ENCODE assay signal across 22 mouse cellular contexts in genomic region chr3:143678186-143678585, GRCm38 (mm10).
A peak's percentile ranks its signal among the peaks of the same experiment; 100 is the strongest.
DNase-seq lines count a peak whose midpoint lies in the region; TF ChIP-seq lines count a peak whose summit lies in the region.
"Had no signal": no experiment of that assay in that cellular context is flagged by ENCODE, and none has a peak within 500 bp of the region (broad histone marks: within the 10 kb centered on the region; RNA-seq: fewer than 3 reads in every experiment).

No protein-coding gene starts in this region.

- no peak overlapping the region for H3K4me3 ChIP-seq in myocyte
- H3K4me3 ChIP-seq: forebrain, embryonic 12.5 days; hindbrain, embryonic 13.5 days; neural tube, embryonic 15.5 days had no signal

- no peak overlapping the region for H3ac ChIP-seq in myocyte (ENCODE audit: control insufficient read depth, insufficient read length)

- H3K4me2 ChIP-seq in myocyte (ENCODE audit: low read depth), result no peak overlapping the region
- H3K4me2 ChIP-seq: forebrain, embryonic 12.5 days; hindbrain, embryonic 13.5 days; neural tube, embryonic 15.5 days had no signal

- H3K36me3 ChIP-seq in myocyte (ENCODE audit: control insufficient read depth, insufficient read depth), result no peaks in the 10 kb centered on the region
- H3K36me3 ChIP-seq: forebrain, embryonic 12.5 days; hindbrain, embryonic 13.5 days; neural tube, embryonic 15.5 days had no signal

- no peaks in the 10 kb centered on the region for H3K27me3 ChIP-seq in myocyte (ENCODE audit: control insufficient read depth, insufficient read depth, insufficient read length)
- H3K27me3 ChIP-seq: forebrain, embryonic 12.5 days; hindbrain, embryonic 13.5 days; neural tube, embryonic 15.5 days; Patski had no signal

- peak; percentile 6 for DNase-seq in gastrocnemius, postnatal 25 days
- no peak for DNase-seq in gastrocnemius, postnatal 10 days
- peak; percentile 73 to 76 for DNase-seq in thymus, postnatal 10 days (ENCODE audit: low spot score in 2 of 2)
- DNase-seq in kidney, postnatal 14 days, result no peak
- no peak for DNase-seq in adrenal gland, postnatal 36 days
- DNase-seq in urinary bladder, adult 2 months (ENCODE audit: low spot score), result no peak
- DNase-seq: adrenal gland, postnatal 14 days; cerebellum, adult 18-20 months; cerebellum, postnatal 14 days; heart, postnatal 36 days; kidney, postnatal 25 days; liver; lung, adult 2 months; lung, postnatal 10 days; midbrain, embryonic 14.5 days; retina, postnatal 1 day; right cerebral cortex, postnatal 14 days had no signal

- no peaks in the 10 kb centered on the region for H3K79me2 ChIP-seq in myocyte (ENCODE audit: control insufficient read depth, insufficient read depth)

- TF ChIP-seq POLR2A in myocyte (IDR thresholded peaks at IDR 0.05; ENCODE audit: insufficient read length, low read depth), result no peak

TF ChIP-seq in myocyte, 11 proteins besides CTCF, POLR2A, EP300 and RAD21:
- TF ChIP-seq MYOD1 (IDR thresholded peaks at IDR 0.05; ENCODE audit: control insufficient read depth in 1 of 3, insufficient read length in 2 of 3, low read depth in 2 of 3) (peak in 2 of 3 experiments; percentile 37 to 39), USF1 (IDR thresholded peaks at IDR 0.05; ENCODE audit: low read depth) (no peak), MYOG (IDR thresholded peaks at IDR 0.05; ENCODE audit: control insufficient read depth in 1 of 3, insufficient read depth in 1 of 3, insufficient read length in 2 of 3, low read depth in 2 of 3) (peak in 1 of 3 experiments; percentile 21), POLR2AphosphoS2 (IDR thresholded peaks at IDR 0.05; ENCODE audit: insufficient read length, low read depth) (no peak), CEBPB (IDR thresholded peaks at IDR 0.05; ENCODE audit: insufficient read depth, poor library complexity, severe bottlenecking) (no peak), SRF (IDR thresholded peaks at IDR 0.05; ENCODE audit: control insufficient read depth, insufficient read length, low read depth) (no peak)

Comparison
In these comparisons a context has a peak if more than half of its experiments do, and no peak if none do; other contexts are left out.
1. DNase-seq: peak in gastrocnemius, postnatal 25 days (single experiment) and thymus, postnatal 10 days (2 of 2); none in gastrocnemius, postnatal 10 days (single experiment), kidney, postnatal 14 days (single experiment), adrenal gland, postnatal 36 days (0 of 2) and urinary bladder, adult 2 months (single experiment).